Mouse (Mus musculus) small intestine, adult 2 months (tissue): ENCODE measurements around the gene Vmn1r125.
"Not testable (repeated sequence)": the region's sequence is repeated elsewhere in the genome, so short reads cannot be mapped to it uniquely, and the experiment has no call there.

ENCODE experiments used
- CTCF ChIP-seq: fragments of 200-500 bp; IDR thresholded peaks from 2 replicates; pipeline ENCODE4 v1.5.1; 2012; ENCODE audit warnings: low read depth, mild to moderate bottlenecking, control low read depth, inconsistent platforms, low read length, moderate library complexity, mixed read lengths; ENCODE audit not compliant: insufficient replicate concordance, insufficient read length; ENCODE audit errors: extremely low read depth
- POLR2A ChIP-seq: fragments of 200-500 bp; IDR thresholded peaks from 2 replicates; pipeline ENCODE4 v1.6.1; 2012; ENCODE audit warnings: low read depth, mild to moderate bottlenecking, control low read depth, inconsistent platforms, low read length, moderate library complexity

DNA sequence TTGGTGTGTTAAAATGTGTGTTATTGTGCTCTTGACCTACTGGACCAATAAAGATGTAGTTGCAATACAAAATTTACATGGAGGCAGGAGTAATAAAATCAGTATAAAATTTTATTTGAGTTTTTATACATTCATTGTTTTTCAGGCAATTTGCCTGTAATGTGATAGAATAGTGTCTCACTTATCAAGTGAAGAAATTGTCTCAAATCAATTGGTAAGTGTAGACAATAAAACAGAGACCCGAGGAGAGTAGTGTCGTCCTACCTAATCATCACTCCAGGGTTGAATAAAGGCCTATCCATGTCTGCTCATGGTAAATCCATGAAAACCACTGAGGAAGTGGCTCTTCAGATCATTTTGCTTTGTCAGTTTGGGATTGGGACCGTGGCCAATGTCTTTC is at the start of gene Vmn1r125:
- not testable (repeated sequence) for TF ChIP-seq CTCF, POLR2A
